Mouse (Mus musculus) C2C12 (cell line): ENCODE results near the gene Gimap7. TPM values are rescaled to one million over a fixed set of nuclear protein-coding genes. Genes with fewer than 3 reads are reported as not detected.

ENCODE experiments used
- H3K27me3 ChIP-seq: one replicate; pipeline ENCODE4 v1.6.1; 2011; ENCODE audit not compliant: control insufficient read depth, insufficient read depth, insufficient read length
- H3K36me3 ChIP-seq: one replicate; pipeline ENCODE4 v1.6.1; 2011; ENCODE audit not compliant: control insufficient read depth, insufficient read depth
- H3K4me3 ChIP-seq: one replicate; pipeline ENCODE4 v1.5.1; 2011; ENCODE audit warnings: mild to moderate bottlenecking, control low read depth; ENCODE audit not compliant: poor library complexity, insufficient read depth, severe bottlenecking
- H3K79me2 ChIP-seq: one replicate; pipeline ENCODE4 v1.6.1; 2011; ENCODE audit not compliant: control insufficient read depth, insufficient read depth
- H3K79me3 ChIP-seq: one replicate; pipeline ENCODE4 v1.6.1; 2011; ENCODE audit warnings: low read depth, control low read depth
- H3ac ChIP-seq: one replicate; pipeline ENCODE3; 2011; ENCODE audit warnings: low read depth; ENCODE audit not compliant: control insufficient read depth, insufficient read length
- CTCF ChIP-seq: IDR thresholded peaks from one replicate; pipeline ENCODE4 v1.5.1; 2011; ENCODE audit not compliant: control insufficient read depth, insufficient read depth, insufficient read length
- FOSL1 ChIP-seq: IDR thresholded peaks from one replicate; pipeline ENCODE4 v1.8.0; 2011; ENCODE audit warnings: mild to moderate bottlenecking, low read length; ENCODE audit not compliant: poor library complexity, insufficient read depth, severe bottlenecking
- MAX ChIP-seq: IDR thresholded peaks from one replicate; pipeline ENCODE4 v1.6.1; 2011; ENCODE audit warnings: mild to moderate bottlenecking, control low read depth
- USF1 ChIP-seq: IDR thresholded peaks from one replicate; pipeline ENCODE4 v1.6.1; 2011; ENCODE audit warnings: low read depth, mild to moderate bottlenecking, control low read depth, moderate library complexity
- polyA plus RNA-seq: library from polyadenylated mRNA; unstranded; fragments of >200 nt; fragmentation: generic; extraction: Trizol; gene quantifications from one replicate; pipeline ENCODE4 v1.2.1, GENCODE M21; 2012; ENCODE audit warnings: missing spikeins

The Gimap7 gene
- polyA plus RNA-seq, 1 experiment = not detected

DNA sequence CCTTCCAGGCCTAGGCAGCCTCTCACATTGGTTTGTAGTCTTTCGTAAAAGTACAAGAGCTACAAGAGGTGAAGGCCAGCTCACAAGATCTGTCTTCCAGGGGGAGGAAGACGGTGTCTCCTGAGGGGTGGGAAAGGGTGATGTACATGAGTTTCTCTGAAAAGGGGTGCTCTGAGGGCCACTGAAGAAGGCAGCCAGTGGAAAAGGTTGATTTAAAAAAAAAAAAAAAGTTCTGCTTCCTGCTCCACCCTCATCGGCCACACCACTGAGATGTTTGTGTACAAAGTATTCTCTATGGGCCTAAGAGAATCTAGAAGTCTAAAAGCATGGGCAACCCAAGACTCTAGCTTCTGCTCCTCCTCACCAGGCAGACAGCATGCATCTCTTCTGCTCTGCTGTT is 52.3 kb downstream of the Gimap7 start, which contains the start of gene Gimap3:
Gimap3 (minus strand) TSS at position 156 of the 400 bp plus-strand sequence.
- no peaks in the 10 kb centered on the region for H3K79me3 ChIP-seq
- no peaks in the 10 kb centered on the region for H3K79me2 ChIP-seq
- H3ac ChIP-seq = no peak within 1 kb of the TSS
- no peaks in the 10 kb centered on the region for H3K36me3 ChIP-seq
- TF ChIP-seq MAX (no peak), USF1 (no peak)
- H3K4me3 ChIP-seq = no peak within 1 kb of the TSS
- no peaks in the 10 kb centered on the region for H3K27me3 ChIP-seq

DNA sequence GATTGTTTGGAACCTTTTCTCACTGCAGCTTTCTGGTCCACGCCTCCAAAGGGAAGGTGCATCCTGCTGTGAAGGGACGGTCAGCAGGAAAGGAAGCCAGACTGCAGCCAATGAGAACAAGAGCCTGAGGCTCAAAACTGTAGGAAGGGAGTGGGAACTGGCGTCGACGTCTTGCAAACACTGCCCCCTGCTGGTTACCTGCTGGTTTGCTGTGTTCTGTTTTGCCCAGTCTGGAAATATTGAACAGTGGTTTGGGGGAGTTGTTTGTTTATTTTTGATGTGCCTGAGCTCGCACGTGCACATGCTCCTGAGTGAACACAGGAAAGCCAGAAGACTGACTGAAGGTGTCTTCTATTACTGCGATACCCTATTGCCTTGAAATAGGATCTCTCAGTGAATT is 53.6 kb downstream of the Gimap7 start:
- peak; percentile 61 for TF ChIP-seq CTCF
- TF ChIP-seq FOSL1 = no peak

More for the DNA sequence above, 53.6 kb downstream of the Gimap7 start:
- H3K79me2 ChIP-seq = no peaks in the 10 kb centered on the region
- H3K36me3 ChIP-seq = no peaks in the 10 kb centered on the region
- no peak overlapping the region for H3ac ChIP-seq
- no peak overlapping the region for H3K4me3 ChIP-seq
- H3K79me3 ChIP-seq = no peaks in the 10 kb centered on the region
- no peaks in the 10 kb centered on the region for H3K27me3 ChIP-seq

Other genes starting within 250 kb of the Gimap7 start
- gene Atp6v0e2, start 181.0 kb upstream of the Gimap7 start, polyA plus RNA-seq = 3.3 TPM
- gene Lrrc61, start 163.8 kb upstream of the Gimap7 start, polyA plus RNA-seq = 6.2 TPM
- gene Rarres2, start 145.8 kb upstream of the Gimap7 start, polyA plus RNA-seq = 0.08 TPM
- gene Gm45021, start 129.0 kb upstream of the Gimap7 start, polyA plus RNA-seq = not detected
- 9.1 TPM for gene Repin1, start 124.7 kb upstream of the Gimap7 start, polyA plus RNA-seq
- 0.69 TPM for gene Gm44965, start 124.7 kb upstream of the Gimap7 start, polyA plus RNA-seq
- 1.8 TPM for gene Zfp775, start 116.6 kb upstream of the Gimap7 start, polyA plus RNA-seq
- gene AI854703, start 91.9 kb upstream of the Gimap7 start, polyA plus RNA-seq = 0.01 TPM
- gene Gimap8, start 71.4 kb upstream of the Gimap7 start, polyA plus RNA-seq = not detected
- gene Gimap9, start 42.5 kb upstream of the Gimap7 start, polyA plus RNA-seq = 0.92 TPM
- 0.04 TPM for gene Gimap4, start 34.1 kb upstream of the Gimap7 start, polyA plus RNA-seq
- gene Gimap6, start 10.4 kb upstream of the Gimap7 start, polyA plus RNA-seq = not detected
- gene Gm28053, start within 50 bp of the Gimap7 start, polyA plus RNA-seq = not detected
- not detected for gene Gimap1, start 20.4 kb downstream of the Gimap7 start, polyA plus RNA-seq
- not detected for gene Gimap5, start 27.6 kb downstream of the Gimap7 start, polyA plus RNA-seq
- not detected for gene Gimap3, start 52.2 kb downstream of the Gimap7 start, polyA plus RNA-seq
- 2.1 TPM for gene Tmem176a, start 122.3 kb downstream of the Gimap7 start, polyA plus RNA-seq
- gene Tmem176b, start 122.9 kb downstream of the Gimap7 start, polyA plus RNA-seq = 8.0 TPM
- gene Aoc1, start 154.3 kb downstream of the Gimap7 start, polyA plus RNA-seq = not detected
- not detected for gene 1600015I10Rik, start 211.3 kb downstream of the Gimap7 start, polyA plus RNA-seq